Mouse (Mus musculus) heart, adult 2 months (tissue): ENCODE measurements around the gene Filip1l.

Experiments
- CTCF ChIP-seq: fragments of 200-600 bp; IDR thresholded peaks from 2 replicates; pipeline ENCODE4 v1.8.1; 2022; ENCODE audit warnings: antibody characterized with exemption, mild to moderate bottlenecking, moderate library complexity
- EP300 ChIP-seq: fragments of 200-500 bp; IDR thresholded peaks from 2 replicates; pipeline ENCODE4 v1.6.1; 2011; ENCODE audit warnings: low read depth, low read length, control low read depth; ENCODE audit not compliant: insufficient read depth
- POLR2A ChIP-seq: fragments of 200-500 bp; IDR thresholded peaks from 2 replicates; pipeline ENCODE4 v1.6.1; 2011; ENCODE audit warnings: mild to moderate bottlenecking, low read depth, low read length, control low read depth; ENCODE audit not compliant: insufficient read depth

DNA sequence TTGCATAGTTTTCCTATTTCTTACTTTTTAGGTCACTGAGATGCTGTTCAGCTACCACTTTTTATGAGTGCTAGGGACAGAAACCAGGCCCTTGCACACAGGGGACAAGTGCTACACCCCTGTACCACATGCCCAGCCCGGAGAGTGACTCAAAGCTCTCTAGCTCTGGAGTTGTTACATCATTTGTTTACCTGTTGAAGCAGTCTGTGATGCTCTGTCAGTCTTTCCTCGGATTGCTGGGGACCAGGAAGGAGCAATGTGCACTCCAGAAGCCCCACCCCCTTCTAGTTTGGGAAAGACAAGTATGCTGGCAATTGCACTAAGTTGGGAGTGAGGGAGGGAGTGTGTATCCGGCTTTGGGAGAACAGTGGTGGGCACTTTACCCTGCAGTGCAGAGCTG lies 3.2 kb upstream of the Filip1l start:
- TF ChIP-seq CTCF (no peak), POLR2A (no peak), EP300 (no peak)
